Mouse (Mus musculus): Measurements from ENCODE around the gene Cby1.

DNA sequence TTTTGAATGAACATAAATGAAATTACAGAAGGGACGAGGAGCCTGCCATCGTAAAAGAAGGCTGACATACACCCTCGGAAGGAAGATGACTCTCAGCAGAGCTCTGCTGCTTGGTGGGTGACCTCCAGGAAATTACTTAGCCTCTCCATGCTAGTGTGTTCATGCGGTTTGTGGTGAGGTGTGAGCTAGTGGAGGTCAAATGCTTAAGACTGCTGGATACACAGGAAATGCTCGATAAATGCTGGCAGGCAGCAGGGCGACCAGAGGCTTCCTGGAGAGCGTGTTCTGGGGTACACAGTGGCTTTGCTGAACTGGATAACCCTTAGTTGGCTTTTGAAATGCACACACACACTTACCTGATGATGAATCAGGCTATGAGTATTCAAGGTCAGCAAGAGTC lies 40.5 kb upstream of the Cby1 start:
- no peak for TF ChIP-seq CTCF (IDR thresholded peaks at IDR 0.05; ENCODE audit: low read depth, low read length)
- no peak for TF ChIP-seq POLR2A (IDR thresholded peaks at IDR 0.05; ENCODE audit: borderline replicate concordance, low read depth, low read length)

Data from bone marrow macrophage, adult 2 months (primary cell).